Mouse (Mus musculus) left cerebral cortex, adult 8-10 months (tissue): ENCODE measurements at regions not wholly inside any gene's neighbourhood (a gene's known extent, or its start where the extent isn't known, plus 50 kb on each side); places are given as distances from the start of the nearest gene placed in this dataset.

ENCODE experiments used
- DNase-seq, 2 experiments: peaks; one replicate each; pipeline ENCODE4 v3.0.0; 2022; ENCODE audit warnings: low spot score in 2 of 2

GRCm38 (mm10) chr9:71358961-71359360 lies 126.8 kb downstream of the Polr2m start:
- no peak for DNase-seq

- no peak for DNase-seq
Measured at GRCm38 (mm10) chr9:71355721-71356120, 130.0 kb downstream of the Polr2m start.
